Mouse (Mus musculus) stomach, postnatal 0 days (tissue): Measurements from ENCODE around the gene Pds5b. TPM values are rescaled to one million over a fixed set of nuclear protein-coding genes. Genes with fewer than 3 reads are reported as not detected.
A peak's percentile ranks its signal among the peaks of the same experiment; 100 is the strongest.
"Not testable (repeated sequence)": the region's sequence is repeated elsewhere in the genome, so short reads cannot be mapped to it uniquely, and the experiment has no call there.

Experiments used
- ATAC-seq: fragments of 200-750 bp; cut with Nextera tagmentation; 2 replicates; pipeline ENCODE4 v1.8.0; 2017; ENCODE audit not compliant: low FRiP score, low TSS enrichment
- DNase-seq: peaks from one replicate; pipeline ENCODE4 v3.0.0-alpha.2; 2016; ENCODE audit warnings: low spot score
- H3K27ac ChIP-seq: fragments of 300-500 bp; sonication (generic); replicated peaks from 2 replicates; pipeline ENCODE4 v1.5.1; 2014; ENCODE audit warnings: mild to moderate bottlenecking, control low read depth
- H3K27me3 ChIP-seq: fragments of 300-500 bp; sonication (generic); 2 replicates; pipeline ENCODE4 v1.6.1; 2014; ENCODE audit warnings: low read length; ENCODE audit not compliant: control insufficient read depth, insufficient read depth
- H3K36me3 ChIP-seq: fragments of 300-500 bp; sonication (generic); 2 replicates; pipeline ENCODE4 v1.6.1; 2014; ENCODE audit warnings: low read length, mixed read lengths; ENCODE audit not compliant: control insufficient read depth, insufficient read depth
- H3K4me1 ChIP-seq: fragments of 300-500 bp; sonication (generic); replicated peaks from 2 replicates; pipeline ENCODE4 v1.6.1; 2014; ENCODE audit warnings: antibody characterized with exemption; ENCODE audit not compliant: control insufficient read depth, insufficient read depth
- H3K4me2 ChIP-seq: fragments of 300-500 bp; sonication (generic); replicated peaks from 2 replicates; pipeline ENCODE4 v1.6.1; 2014; ENCODE audit warnings: low read depth, mild to moderate bottlenecking, control low read depth, moderate library complexity
- H3K4me3 ChIP-seq: fragments of 300-500 bp; sonication (generic); 2 replicates; pipeline ENCODE4 v1.5.1; 2014; ENCODE audit warnings: low read depth, low read length, control low read depth
- H3K9ac ChIP-seq: fragments of 300-500 bp; sonication (generic); 2 replicates; pipeline ENCODE4 v1.6.1; 2014; ENCODE audit warnings: mild to moderate bottlenecking, low read length, control low read depth, mixed read lengths
- H3K9me3 ChIP-seq: fragments of 300-500 bp; sonication (generic); 2 replicates; pipeline ENCODE4 v1.6.1; 2016; ENCODE audit warnings: low read length; ENCODE audit not compliant: control insufficient read depth
- CTCF ChIP-seq: IDR thresholded peaks from 2 replicates; pipeline ENCODE4 v1.5.1; 2016; ENCODE audit warnings: antibody characterized with exemption, low read depth, mild to moderate bottlenecking, moderate library complexity
- EP300 ChIP-seq: optimal IDR thresholded peaks from 2 replicates; pipeline ENCODE3; 2016; ENCODE audit warnings: antibody characterized with exemption
- WGBS: fragments of 180-500 bp; shearing (Covaris S2); extraction: QIAGEN DNeasy Blood & Tissue Kit; methylation state at CpG from one replicate; pipeline ENCODE4 v1.1.7; 2014; 5-methylcytosine and 5-hydroxymethylcytosine counted together
- polyA plus RNA-seq: library from polyadenylated mRNA; unstranded; fragments of >200 nt; fragmentation: Nextera tagmentation; extraction: Ambion mirVana; gene quantifications from 2 replicates; pipeline ENCODE4 v1.2.1, GENCODE M21; 2015

Pds5b gene
- polyA plus RNA-seq = 8.3 and 9.1 TPM in 2 replicates

- Histone ChIP-seq H3K36me3 (no peaks in the 10 kb centered on the region), H3K4me3 (peak within 1 kb of the TSS; percentile 96), H3K9ac (peak within 1 kb of the TSS; percentile 88), H3K27me3 (no peaks in the 10 kb centered on the region), H3K4me2 (peak within 1 kb of the TSS; percentile 65), H3K4me1 (no peaks in the 10 kb centered on the region), H3K9me3 (no peaks in the 10 kb centered on the region), H3K27ac (peak within 1 kb of the TSS; percentile 92)
- peak; percentile 98 for ATAC-seq
- 19% methylated on average over 34 of the region's 49 CpGs for WGBS
- TF ChIP-seq CTCF (peak; percentile 84), EP300 (no peak)
- DNase-seq = peak; percentile 96
These were observed at the start of gene Pds5b for GRCm38 (mm10) chr5:150673153-150673835. Gene Pds5b (plus strand): TSS chr5:150673739.

GRCm38 (mm10) chr5:150625528-150625927, 48.0 kb upstream of the Pds5b start:
- DNase-seq = no peak

DNA sequence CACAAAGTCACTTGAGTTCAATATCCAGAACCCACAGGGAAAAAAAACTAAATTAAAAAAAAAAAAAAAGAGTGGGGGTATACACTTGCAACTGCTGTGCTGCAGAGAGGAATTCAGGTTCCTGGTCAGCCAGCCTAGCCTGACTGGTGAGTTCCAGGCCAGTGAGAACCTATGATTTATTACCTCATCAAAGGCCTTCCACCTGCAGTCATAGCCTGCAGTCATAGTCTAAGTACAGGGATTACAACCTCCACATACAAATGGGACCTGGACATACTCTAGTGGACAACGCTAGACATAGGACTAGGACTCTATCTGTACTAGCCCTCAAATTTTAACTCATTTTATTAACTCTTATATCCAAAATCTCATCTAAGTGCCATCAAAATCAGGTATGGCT, 44.3 kb upstream of the Pds5b start:
- DNase-seq = no peak
- TF ChIP-seq CTCF (no peak), EP300 (no peak)
- Histone ChIP-seq H3K4me3 (no peak overlapping the region), H3K27me3 (no peaks in the 10 kb centered on the region), H3K36me3 (no peaks in the 10 kb centered on the region), H3K9me3 (no peaks in the 10 kb centered on the region), H3K4me2 (no peak overlapping the region), H3K27ac (no peak overlapping the region), H3K9ac (no peak overlapping the region), H3K4me1 (no peaks in the 10 kb centered on the region)
- 88% methylated on average over 1 of the region's 1 CpGs for WGBS
- ATAC-seq = no peak

More at GRCm38 (mm10) chr5:150625528-150625927, 48.0 kb upstream of the Pds5b start:
- Histone ChIP-seq H3K27ac (no peak overlapping the region), H3K9me3 (no peaks in the 10 kb centered on the region), H3K4me3 (no peak overlapping the region), H3K36me3 (no peaks in the 10 kb centered on the region), H3K4me2 (no peak overlapping the region), H3K9ac (no peak overlapping the region), H3K4me1 (no peaks in the 10 kb centered on the region; the same call in 1 of the 2 replicates), H3K27me3 (no peaks in the 10 kb centered on the region)
- peak; percentile 83 for ATAC-seq
- WGBS = 53% methylated on average over 7 of the region's 7 CpGs
- TF ChIP-seq CTCF = no peak

- Histone ChIP-seq H3K36me3 (no peaks in the 10 kb centered on the region), H3K27ac (no peak overlapping the region), H3K4me3 (no peak overlapping the region), H3K4me2 (no peak overlapping the region), H3K27me3 (no peaks in the 10 kb centered on the region), H3K9ac (no peak overlapping the region), H3K4me1 (no peaks in the 10 kb centered on the region), H3K9me3 (no peaks in the 10 kb centered on the region)
- ATAC-seq = 0 out of 2 replicates have a peak, but pooled peaks have one; percentile 53
- DNase-seq = no peak
- 70% methylated on average over 2 of the region's 2 CpGs for WGBS
- no peak for TF ChIP-seq CTCF
- TF ChIP-seq EP300 = no peak
These were observed 43.8 kb upstream of the Pds5b start for GRCm38 (mm10) chr5:150629692-150630091.

DNA sequence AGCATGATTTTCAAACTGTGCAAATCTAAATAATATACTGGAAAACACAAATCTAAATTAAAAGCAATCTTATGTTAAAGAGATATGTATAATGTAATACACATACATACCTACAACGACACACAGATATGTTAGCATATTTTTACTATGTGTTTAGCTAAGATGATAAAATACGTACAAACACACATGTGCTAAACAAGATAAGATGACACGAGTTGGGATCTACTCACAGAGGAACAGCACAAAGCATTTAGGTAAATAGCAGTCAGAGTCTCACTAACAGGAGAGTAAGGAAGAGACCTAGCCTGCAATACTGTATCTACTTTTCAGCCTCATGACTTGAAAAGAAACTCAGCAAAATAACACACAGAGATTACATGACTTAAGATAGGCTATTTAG, 32.1 kb upstream of the Pds5b start:
- Histone ChIP-seq H3K9me3 (no peaks in the 10 kb centered on the region), H3K4me3 (no peak overlapping the region), H3K4me1 (no peaks in the 10 kb centered on the region), H3K27me3 (no peaks in the 10 kb centered on the region), H3K36me3 (no peaks in the 10 kb centered on the region; the same call in 1 of the 2 replicates), H3K4me2 (no peak overlapping the region), H3K27ac (no peak overlapping the region), H3K9ac (no peak overlapping the region)
- ATAC-seq (no peak), DNase-seq (no peak)
- TF ChIP-seq CTCF = no peak
- no peak for TF ChIP-seq EP300
- 77% methylated on average over 3 of the region's 3 CpGs for WGBS

DNA sequence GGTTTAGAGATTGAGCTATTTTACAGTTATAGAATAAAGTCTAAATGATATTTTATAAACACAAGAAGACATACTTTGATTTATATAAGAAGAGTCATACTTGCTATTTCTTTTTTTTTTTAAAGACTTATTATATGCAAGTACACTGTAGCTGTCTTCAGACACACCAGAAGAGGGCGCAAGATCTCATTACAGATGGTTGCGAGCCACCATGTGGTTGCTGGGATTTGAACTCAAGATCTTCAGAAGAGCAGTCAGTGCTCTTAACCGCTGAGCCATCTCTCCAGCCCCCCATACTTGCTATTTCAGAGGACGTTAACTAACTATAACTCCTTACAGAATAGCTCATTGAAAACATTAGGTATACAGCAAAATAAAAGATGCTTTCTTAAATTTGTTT, 30.1 kb upstream of the Pds5b start:
- H3K9me3 ChIP-seq = not testable (repeated sequence)

More for the DNA sequence above, 30.1 kb upstream of the Pds5b start:
- 96% methylated on average over 4 of the region's 4 CpGs for WGBS
- ATAC-seq, H3K27ac ChIP-seq, H3K36me3 ChIP-seq, H3K27me3 ChIP-seq, H3K9ac ChIP-seq, DNase-seq, H3K4me1 ChIP-seq, H3K4me2 ChIP-seq, H3K4me3 ChIP-seq: not testable (repeated sequence)
- peak; percentile 20; the same call in 1 of the 2 replicates for TF ChIP-seq CTCF
